Comparison of ENCODE assay signal across 8 mouse cellular contexts in the genomic region with DNA sequence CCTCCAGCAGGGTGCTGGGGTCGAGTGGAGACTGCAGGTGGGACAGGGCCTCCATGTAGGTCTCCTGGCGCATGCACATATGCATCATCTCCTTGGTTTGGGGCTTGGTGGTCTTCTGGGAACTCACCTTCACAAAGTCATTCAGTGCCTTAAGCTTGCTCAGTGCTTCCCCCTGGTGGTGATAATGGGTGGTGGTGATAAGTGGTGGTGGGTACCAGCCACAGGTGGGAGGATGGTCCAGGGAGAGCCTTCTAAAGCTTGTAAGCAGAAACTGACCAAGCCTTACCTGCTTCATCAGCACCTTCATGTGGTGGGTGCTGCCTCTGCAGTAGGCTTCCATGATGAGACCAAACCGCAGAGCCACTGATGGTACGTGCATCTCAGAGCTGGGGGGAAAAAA. TPM values are rescaled to one million over a fixed set of nuclear protein-coding genes. Genes with fewer than 3 reads are reported as not detected.
DNase-seq lines count a peak whose midpoint lies in the region; ATAC-seq lines count a peak whose summit lies in the region.

No protein-coding gene starts in this region.

- H3K4me2 ChIP-seq in hindbrain, embryonic 12.5 days (replicated peaks), result no peak overlapping the region
- no peak overlapping the region for H3K4me2 ChIP-seq in embryonic facial prominence, embryonic 11.5 days (ENCODE audit: low read depth, low read length)
- H3K4me2 ChIP-seq in neural tube, embryonic 11.5 days (ENCODE audit: low read depth), result no peak overlapping the region

- WGBS in hindbrain, embryonic 10.5 days, result 93% methylated on average over 4 of the region's 4 CpGs
- WGBS in hindbrain, embryonic 12.5 days, result 95% methylated on average over 4 of the region's 4 CpGs
- WGBS in embryonic facial prominence, embryonic 11.5 days, result 90% methylated on average over 4 of the region's 4 CpGs
- WGBS in neural tube, embryonic 11.5 days, result 90% methylated on average over 4 of the region's 4 CpGs
- 90% methylated on average over 4 of the region's 4 CpGs for WGBS in heart, embryonic 10.5 days

- H3K4me3 ChIP-seq in hindbrain, embryonic 10.5 days, result no peak overlapping the region
- no peak overlapping the region for H3K4me3 ChIP-seq in hindbrain, embryonic 12.5 days
- H3K4me3 ChIP-seq in embryonic facial prominence, embryonic 11.5 days (ENCODE audit: low read depth, low read length), result no peak overlapping the region
- no peak overlapping the region for H3K4me3 ChIP-seq in neural tube, embryonic 11.5 days (ENCODE audit: low read depth, low read length)
- H3K4me3 ChIP-seq in heart, embryonic 10.5 days, result no peak overlapping the region

- no peak overlapping the region for H3K27ac ChIP-seq in hindbrain, embryonic 10.5 days
- H3K27ac ChIP-seq in hindbrain, embryonic 12.5 days, result no peak overlapping the region
- no peak overlapping the region for H3K27ac ChIP-seq in embryonic facial prominence, embryonic 11.5 days (replicated peaks; ENCODE audit: low read depth, low read length)
- no peak overlapping the region for H3K27ac ChIP-seq in neural tube, embryonic 11.5 days (ENCODE audit: low read depth, low read length)
- no peak overlapping the region for H3K27ac ChIP-seq in heart, embryonic 10.5 days

- H3K36me3 ChIP-seq in hindbrain, embryonic 10.5 days, result peaks cover 90% of the 10 kb centered on the region
- peaks cover 81% of the 10 kb centered on the region for H3K36me3 ChIP-seq in hindbrain, embryonic 12.5 days
- no peaks in the 10 kb centered on the region; the same call in 1 of the 2 replicates for H3K36me3 ChIP-seq in embryonic facial prominence, embryonic 11.5 days (replicated peaks; ENCODE audit: control insufficient read depth, insufficient read depth, low read depth, low read length)
- peaks cover 2% of the 10 kb centered on the region for H3K36me3 ChIP-seq in neural tube, embryonic 11.5 days (ENCODE audit: control insufficient read depth, insufficient read depth, low read length)
- peaks cover 53% of the 10 kb centered on the region for H3K36me3 ChIP-seq in heart, embryonic 10.5 days

- DNase-seq in hindbrain, embryonic 10.5 days (ENCODE audit: low spot score), result peak; percentile 30
- DNase-seq in 416B (ENCODE audit: low read depth) (peak; percentile 26), ES-CJ7 (ENCODE audit: low read depth, low spot score) (peak; percentile 58)
- peak; percentile 18 for DNase-seq in embryonic facial prominence, embryonic 11.5 days (ENCODE audit: low spot score)
- peak; percentile 34 for DNase-seq in neural tube, embryonic 11.5 days (ENCODE audit: low spot score)
- DNase-seq in ovary, postnatal 36 days (ENCODE audit: low spot score), result no peak
- DNase-seq in heart, embryonic 10.5 days (ENCODE audit: low spot score), result no peak

- H3K27me3 ChIP-seq in hindbrain, embryonic 10.5 days (ENCODE audit: insufficient read depth, poor library complexity, severe bottlenecking), result no peaks in the 10 kb centered on the region
- no peaks in the 10 kb centered on the region for H3K27me3 ChIP-seq in hindbrain, embryonic 12.5 days
- no peaks in the 10 kb centered on the region for H3K27me3 ChIP-seq in embryonic facial prominence, embryonic 11.5 days (ENCODE audit: control insufficient read depth, insufficient read depth, low read length)
- no peaks in the 10 kb centered on the region for H3K27me3 ChIP-seq in neural tube, embryonic 11.5 days (ENCODE audit: control insufficient read depth, insufficient read depth, low read length)
- 0 out of 2 replicates have a peak, but pooled peaks cover 10% of the 10 kb centered on the region for H3K27me3 ChIP-seq in heart, embryonic 10.5 days (ENCODE audit: insufficient read depth, poor library complexity, severe bottlenecking)

- ATAC-seq in hindbrain, embryonic 12.5 days (ENCODE audit: low FRiP score), result no peak
- no peak for ATAC-seq in embryonic facial prominence, embryonic 11.5 days (replicated peaks; ENCODE audit: insufficient number of reproducible peaks, low FRiP score, low TSS enrichment, low read depth)
- no peak for ATAC-seq in neural tube, embryonic 11.5 days (ENCODE audit: insufficient read depth, low FRiP score, low TSS enrichment)

- H3K4me1 ChIP-seq in hindbrain, embryonic 10.5 days (replicated peaks), result no peaks in the 10 kb centered on the region
- H3K4me1 ChIP-seq in hindbrain, embryonic 12.5 days, result no peaks in the 10 kb centered on the region
- H3K4me1 ChIP-seq in embryonic facial prominence, embryonic 11.5 days (ENCODE audit: control insufficient read depth, insufficient read depth, low read length), result no peaks in the 10 kb centered on the region
- H3K4me1 ChIP-seq in neural tube, embryonic 11.5 days (ENCODE audit: control insufficient read depth, insufficient read depth, low read length), result no peaks in the 10 kb centered on the region
- peaks cover 12% of the 10 kb centered on the region; the same call in 1 of the 2 replicates for H3K4me1 ChIP-seq in heart, embryonic 10.5 days

- H3K9me3 ChIP-seq in hindbrain, embryonic 10.5 days, result no peaks in the 10 kb centered on the region
- H3K9me3 ChIP-seq in hindbrain, embryonic 12.5 days (replicated peaks), result no peaks in the 10 kb centered on the region
- H3K9me3 ChIP-seq in embryonic facial prominence, embryonic 11.5 days (replicated peaks; ENCODE audit: control insufficient read depth, low read length), result no peaks in the 10 kb centered on the region
- no peaks in the 10 kb centered on the region for H3K9me3 ChIP-seq in neural tube, embryonic 11.5 days (ENCODE audit: control insufficient read depth, low read length)
- no peaks in the 10 kb centered on the region for H3K9me3 ChIP-seq in heart, embryonic 10.5 days

- no peak overlapping the region for H3K9ac ChIP-seq in hindbrain, embryonic 12.5 days
- no peak overlapping the region for H3K9ac ChIP-seq in embryonic facial prominence, embryonic 11.5 days (replicated peaks; ENCODE audit: low read length)
- H3K9ac ChIP-seq in neural tube, embryonic 11.5 days (ENCODE audit: low read length), result no peak overlapping the region

RNA-seq across cellular contexts. Expression of gene Pik3cd, which starts 48.1 kb away (rescaled TPM):
- 10.4 and 17.2 TPM in 2 replicates for polyA plus RNA-seq in hindbrain, embryonic 10.5 days (2016; fragmentation: Nextera tagmentation; extraction: Ambion mirVana)
- polyA plus RNA-seq in hindbrain, embryonic 12.5 days (2016; fragmentation: Nextera tagmentation; extraction: Ambion mirVana), result 16.9 and 19.6 TPM in 2 replicates
- 4.2 and 4.5 TPM in 2 replicates for polyA plus RNA-seq in embryonic facial prominence, embryonic 11.5 days (2014; fragmentation: Nextera tagmentation; extraction: Ambion mirVana)
- 10.8 and 15.0 TPM in 2 replicates for polyA plus RNA-seq in neural tube, embryonic 11.5 days (2014; fragmentation: Nextera tagmentation; extraction: Ambion mirVana)
- 3.4 and 4.8 TPM in 2 replicates for polyA plus RNA-seq in heart, embryonic 10.5 days (2016; fragmentation: Nextera tagmentation; extraction: Ambion mirVana)

Comparison
In these comparisons a context has a peak if more than half of its experiments do, and no peak if none do; other contexts are left out.
1. DNase-seq: peak in hindbrain, embryonic 10.5 days (single experiment), 416B (single experiment), ES-CJ7 (single experiment), embryonic facial prominence, embryonic 11.5 days (single experiment) and neural tube, embryonic 11.5 days (single experiment); none in ovary, postnatal 36 days (single experiment) and heart, embryonic 10.5 days (single experiment).